Mouse (Mus musculus) heart, postnatal 0 days (tissue): ENCODE data around the gene Ppp1r15b. TPM values are rescaled to one million over a fixed set of nuclear protein-coding genes. Genes with fewer than 3 reads are reported as not detected.

Source experiments
- ATAC-seq: fragments of 200-750 bp; cut with Nextera tagmentation; 2 replicates; pipeline ENCODE4 v1.8.0; 2017; ENCODE audit warnings: low read depth, moderate number of reproducible peaks, moderate library complexity; ENCODE audit not compliant: insufficient read depth
- DNase-seq: peaks from one replicate; pipeline ENCODE4 v3.0.0-alpha.2; 2016; ENCODE audit warnings: low spot score
- H3K27ac ChIP-seq: fragments of 300-500 bp; sonication (generic); 2 replicates; pipeline ENCODE4 v1.5.1; 2014; ENCODE audit warnings: low read depth, mild to moderate bottlenecking
- H3K27me3 ChIP-seq: fragments of 300-500 bp; sonication (generic); 2 replicates; pipeline ENCODE4 v1.6.1; 2014; ENCODE audit warnings: low read length, mixed read lengths; ENCODE audit not compliant: control insufficient read depth, insufficient read depth
- H3K36me3 ChIP-seq: fragments of 300-500 bp; sonication (generic); replicated peaks from 2 replicates; pipeline ENCODE4 v1.6.1; 2014; ENCODE audit warnings: low read length, mixed read lengths; ENCODE audit not compliant: control insufficient read depth, insufficient read depth
- H3K4me1 ChIP-seq: fragments of 300-500 bp; sonication (generic); 2 replicates; pipeline ENCODE4 v1.6.1; 2014; ENCODE audit warnings: antibody characterized with exemption; ENCODE audit not compliant: control insufficient read depth, insufficient read depth
- H3K4me2 ChIP-seq: fragments of 300-500 bp; sonication (generic); 2 replicates; pipeline ENCODE4 v1.6.1; 2014; ENCODE audit warnings: low read depth, mild to moderate bottlenecking, low read length, moderate library complexity
- H3K4me3 ChIP-seq: fragments of 300-500 bp; sonication (generic); 2 replicates; pipeline ENCODE4 v1.5.1; 2014; ENCODE audit warnings: low read depth, low read length
- H3K9ac ChIP-seq: fragments of 300-500 bp; sonication (generic); replicated peaks from 2 replicates; pipeline ENCODE4 v1.6.1; 2014; ENCODE audit warnings: low read depth, low read length, mixed read lengths
- H3K9me3 ChIP-seq: fragments of 300-500 bp; sonication (generic); replicated peaks from 2 replicates; pipeline ENCODE4 v1.6.1; 2016; ENCODE audit warnings: low read length; ENCODE audit not compliant: control insufficient read depth
- CTCF ChIP-seq: IDR thresholded peaks from 2 replicates; pipeline ENCODE4 v1.5.1; 2016; ENCODE audit warnings: antibody characterized with exemption, control low read depth, low read depth
- EP300 ChIP-seq: IDR thresholded peaks from 2 replicates; pipeline ENCODE4 v1.6.1; 2016; ENCODE audit warnings: antibody characterized with exemption, low read depth
- WGBS: fragments of 180-500 bp; shearing (Covaris S2); extraction: QIAGEN DNeasy Blood & Tissue Kit; methylation state at CpG from one replicate; pipeline ENCODE4 v1.1.7; 2014; 5-methylcytosine and 5-hydroxymethylcytosine counted together
- polyA plus RNA-seq: library from polyadenylated mRNA; unstranded; fragments of >200 nt; fragmentation: Nextera tagmentation; extraction: Ambion mirVana; gene quantifications from 2 replicates; pipeline ENCODE4 v1.2.1, GENCODE M21; 2015
- total RNA-seq: library from RNA; depleted of rRNA; stranded (reverse); fragments of >200 nt; gene quantifications from 2 replicates; pipeline ENCODE4 v1.2.3, GENCODE M21; 2014; ENCODE audit warnings: low replicate concordance

Gene Ppp1r15b
- total and polyA plus RNA-seq, 2 experiments from 2014 or later = 12.2 to 24.4 TPM

- ATAC-seq (no peak), DNase-seq (no peak)
- Histone ChIP-seq H3K27ac (no peak overlapping the region), H3K4me2 (no peak overlapping the region), H3K9me3 (no peaks in the 10 kb centered on the region), H3K4me3 (no peak overlapping the region), H3K36me3 (no peaks in the 10 kb centered on the region), H3K27me3 (no peaks in the 10 kb centered on the region; the same call in 1 of the 2 replicates), H3K4me1 (no peaks in the 10 kb centered on the region), H3K9ac (no peak overlapping the region)
- no peak for TF ChIP-seq CTCF
- no peak for TF ChIP-seq EP300
- 88% methylated on average over 3 of the region's 3 CpGs for WGBS
Measured at GRCm38 (mm10) chr1:133152213-133152612, 21.3 kb downstream of the Ppp1r15b start.

- Histone ChIP-seq H3K36me3 (no peaks in the 10 kb centered on the region), H3K27me3 (no peaks in the 10 kb centered on the region; the same call in 1 of the 2 replicates), H3K9me3 (no peaks in the 10 kb centered on the region), H3K4me2 (no peak overlapping the region), H3K4me1 (peaks cover 11% of the 10 kb centered on the region), H3K4me3 (no peak overlapping the region), H3K27ac (no peak overlapping the region), H3K9ac (no peak overlapping the region)
- DNase-seq (no peak), ATAC-seq (no peak)
- WGBS = 81% methylated on average over 6 of the region's 6 CpGs
- no peak for TF ChIP-seq CTCF
- TF ChIP-seq EP300 = no peak
Measured at GRCm38 (mm10) chr1:133155270-133155669, 24.3 kb downstream of the Ppp1r15b start.

GRCm38 (mm10) chr1:133159128-133159564 lies 28.2 kb downstream of the Ppp1r15b start:
- Histone ChIP-seq H3K9ac (no peak overlapping the region), H3K27me3 (peaks cover 32% of the 10 kb centered on the region), H3K27ac (peak overlapping the region; percentile 14; the same call in 1 of the 2 replicates), H3K4me3 (no peak overlapping the region), H3K4me2 (peak overlapping the region; percentile 38), H3K36me3 (no peaks in the 10 kb centered on the region), H3K9me3 (no peaks in the 10 kb centered on the region), H3K4me1 (peaks cover 19% of the 10 kb centered on the region)
- DNase-seq = no peak
- WGBS = 27% methylated on average over 7 of the region's 7 CpGs
- ATAC-seq = no peak
- no peak for TF ChIP-seq EP300
- no peak for TF ChIP-seq CTCF

- H3K27me3 ChIP-seq = peaks cover 49% of the 10 kb centered on the region
- H3K9ac ChIP-seq = no peak overlapping the region
- no peaks in the 10 kb centered on the region for H3K9me3 ChIP-seq
- TF ChIP-seq CTCF (no peak), EP300 (no peak)
- ATAC-seq (no peak), DNase-seq (no peak)
- H3K27ac ChIP-seq = no peak overlapping the region
- 50% methylated on average over 4 of the region's 4 CpGs for WGBS
- no peak overlapping the region for H3K4me2 ChIP-seq
- no peak overlapping the region for H3K4me3 ChIP-seq
- peaks cover 23% of the 10 kb centered on the region for H3K4me1 ChIP-seq
- H3K36me3 ChIP-seq = no peaks in the 10 kb centered on the region
Measured at GRCm38 (mm10) chr1:133161559-133161958, 30.6 kb downstream of the Ppp1r15b start.

GRCm38 (mm10) chr1:133162046-133162445 lies 31.1 kb downstream of the Ppp1r15b start:
- Histone ChIP-seq H3K4me2 (no peak overlapping the region), H3K27me3 (peaks cover 54% of the 10 kb centered on the region), H3K36me3 (no peaks in the 10 kb centered on the region), H3K27ac (no peak overlapping the region), H3K4me1 (peaks cover 23% of the 10 kb centered on the region), H3K4me3 (no peak overlapping the region), H3K9ac (no peak overlapping the region), H3K9me3 (no peaks in the 10 kb centered on the region)
- DNase-seq = no peak
- WGBS = 68% methylated on average over 10 of the region's 10 CpGs
- TF ChIP-seq CTCF = no peak
- no peak for TF ChIP-seq EP300
- ATAC-seq = no peak

- H3K4me2 ChIP-seq = no peak overlapping the region
- DNase-seq (no peak), ATAC-seq (no peak)
- H3K27ac ChIP-seq = no peak overlapping the region
- no peaks in the 10 kb centered on the region for H3K36me3 ChIP-seq
- H3K4me1 ChIP-seq = peaks cover 23% of the 10 kb centered on the region
- H3K9ac ChIP-seq = no peak overlapping the region
- H3K4me3 ChIP-seq = no peak overlapping the region
- WGBS = 51% methylated on average over 8 of the region's 8 CpGs
- TF ChIP-seq CTCF (no peak), EP300 (no peak)
- peaks cover 63% of the 10 kb centered on the region for H3K27me3 ChIP-seq
- H3K9me3 ChIP-seq = no peaks in the 10 kb centered on the region
Measured at GRCm38 (mm10) chr1:133162981-133163380, 32.0 kb downstream of the Ppp1r15b start.
